Mouse (Mus musculus) cerebellum, adult 2 months (tissue): ENCODE measurements around the gene Cbs.

Source experiments
- CTCF ChIP-seq: fragments of 200-500 bp; IDR thresholded peaks from 2 replicates; pipeline ENCODE4 v1.5.1; 2011; ENCODE audit warnings: low read depth, mild to moderate bottlenecking, control low read depth, low read length, moderate library complexity, borderline replicate concordance; ENCODE audit not compliant: insufficient read depth
- POLR2A ChIP-seq: fragments of 200-500 bp; IDR thresholded peaks from 2 replicates; pipeline ENCODE4 v1.6.1; 2011; ENCODE audit warnings: low read length, control low read depth, borderline replicate concordance; ENCODE audit not compliant: insufficient read depth

GRCm38 (mm10) chr17:31642331-31642730 is 5.3 kb upstream of the Cbs start:
- no peak for TF ChIP-seq CTCF
- no peak for TF ChIP-seq POLR2A
